Mouse (Mus musculus) ovary, postnatal 36 days (tissue): Measurements from ENCODE around the gene Gm28102.
"Not testable (repeated sequence)": the region's sequence is repeated elsewhere in the genome, so short reads cannot be mapped to it uniquely, and the experiment has no call there.

Experiments used
- DNase-seq: peaks from one replicate; pipeline ENCODE4 v3.0.0; 2022; ENCODE audit warnings: low spot score, mixed read lengths

The Gm28102 gene

GRCm38 (mm10) chrY:88053015-88053414 is at the start of gene Gm28102:
TSS of gene Gm28102 (plus strand) at chrY:88053315.
- not testable (repeated sequence) for DNase-seq
